Mouse (Mus musculus) gastrocnemius, adult 18-20 months (tissue): ENCODE measurements around the gene Fam25c. TPM values are rescaled to one million over a fixed set of nuclear protein-coding genes. Genes with fewer than 3 reads are reported as not detected.
A peak's percentile ranks its signal among the peaks of the same experiment; 100 is the strongest.
"Not testable (repeated sequence)": the region's sequence is repeated elsewhere in the genome, so short reads cannot be mapped to it uniquely, and the experiment has no call there.

Experiments
- DNase-seq: peaks from one replicate; pipeline ENCODE4 v3.0.0; 2021; ENCODE audit warnings: low spot score
- total RNA-seq, 2 experiments: library from RNA; stranded (reverse); gene quantifications; 2 replicates each; pipeline ENCODE4 v1.2.3; 2021

Gene Fam25c
- total RNA-seq, 2 experiments from 2014 or later: not detected

DNA sequence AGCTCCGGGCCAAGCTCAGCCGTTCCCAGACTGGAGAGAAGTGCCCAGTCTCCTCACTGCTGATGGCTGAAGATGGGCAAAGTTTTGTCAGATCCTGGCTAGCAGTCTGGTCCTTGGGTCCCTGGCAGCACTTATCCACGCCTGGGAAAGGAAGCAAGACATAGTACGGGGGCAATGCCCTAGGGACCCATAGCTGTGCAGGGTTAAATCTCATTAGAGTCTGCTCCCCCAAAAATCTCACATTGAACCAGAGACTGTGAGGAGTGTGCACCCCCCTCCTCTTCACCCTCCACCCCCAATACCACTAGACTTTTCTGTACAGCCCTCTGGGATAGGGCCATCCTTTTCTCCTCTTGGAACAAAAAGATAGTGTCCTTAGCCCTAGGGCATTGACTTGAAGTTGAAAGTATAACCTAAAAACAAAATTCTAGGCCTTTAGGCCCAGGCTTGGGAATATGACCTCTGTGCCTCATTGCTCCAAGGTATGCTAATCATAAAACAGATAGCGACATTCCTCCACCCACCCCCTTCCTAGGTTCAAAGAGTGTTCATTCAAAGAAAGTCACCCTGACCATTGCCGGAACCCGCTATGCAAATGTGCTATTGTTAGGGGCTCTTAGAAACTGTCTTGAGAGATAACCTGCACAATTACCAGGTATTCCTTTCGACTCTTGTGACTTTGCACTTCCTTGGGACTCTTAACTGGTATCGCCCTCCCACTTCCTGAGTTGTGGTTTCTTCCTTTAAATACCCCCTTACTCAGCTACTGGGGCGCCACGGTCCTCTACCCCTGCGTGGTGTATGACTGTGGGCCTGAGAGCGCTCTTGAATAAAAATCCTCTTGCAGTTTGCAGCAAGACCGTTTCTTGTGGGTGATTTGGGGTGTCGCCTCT lies 9.3 kb upstream of the Fam25c start:
- DNase-seq: not testable (repeated sequence)

DNA sequence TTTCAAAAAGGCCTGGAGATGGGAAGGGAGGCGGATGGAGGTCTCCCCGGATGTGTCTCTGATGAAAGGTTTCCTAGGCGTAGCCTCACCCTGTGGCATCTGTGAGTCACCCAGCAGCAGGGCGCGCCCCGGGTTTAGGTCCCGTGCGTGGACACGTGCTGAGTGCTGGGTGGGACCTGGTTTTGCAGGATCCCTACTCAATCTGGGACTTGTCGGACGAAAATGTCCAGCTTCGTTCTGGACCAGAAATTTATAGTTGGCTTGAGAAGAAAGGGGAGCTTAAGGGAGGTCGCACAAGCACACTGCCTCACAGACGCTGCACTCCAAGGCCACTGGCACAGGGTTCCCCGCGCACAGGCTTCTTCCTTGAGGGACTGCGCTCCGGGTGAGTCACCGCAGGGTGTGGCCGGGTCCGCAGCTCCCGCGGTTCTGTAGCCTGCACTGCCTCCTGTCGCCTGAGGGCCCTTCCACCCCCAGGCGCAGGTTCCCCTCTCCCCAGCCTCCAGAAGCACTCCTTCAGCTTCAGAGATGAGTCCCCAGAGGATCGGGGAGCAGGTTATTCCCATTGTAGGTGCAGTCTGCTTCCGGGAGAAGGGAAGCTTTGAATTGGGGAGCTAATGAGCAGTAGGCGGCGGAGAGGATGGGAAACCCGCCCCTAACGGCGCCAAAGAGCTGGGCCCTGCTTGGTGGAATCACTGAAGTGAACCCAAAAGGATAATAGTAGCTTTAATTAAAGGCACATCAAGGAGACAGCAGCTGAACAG lies 8.4 kb upstream of the Fam25c start:
- peak; percentile 79 for DNase-seq

- peak; percentile 73 for DNase-seq
These were observed 7.7 kb upstream of the Fam25c start for GRCm38 (mm10) chr14:34362726-34363445.

DNA sequence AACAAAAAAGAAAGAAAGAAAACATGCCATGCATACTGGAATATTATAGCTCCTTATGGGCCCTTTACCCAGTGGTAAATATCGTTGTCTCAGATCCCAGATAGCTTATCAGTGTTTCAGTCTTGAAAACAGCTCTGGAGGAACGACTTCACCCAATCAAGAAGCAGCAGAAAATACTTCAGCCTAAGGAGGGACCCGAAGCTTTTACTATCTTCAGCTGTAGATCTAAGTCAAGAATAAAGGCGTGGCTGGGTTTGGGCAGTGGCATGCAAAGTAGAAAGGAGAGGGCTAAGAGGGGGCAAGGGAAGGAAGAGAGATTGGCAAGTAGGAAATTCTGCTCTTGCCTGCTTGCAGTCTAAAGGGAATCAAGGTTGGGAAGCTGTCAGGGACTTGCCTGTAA lies 6.9 kb upstream of the Fam25c start:
- no peak for DNase-seq

- DNase-seq: no peak
These were observed 5.0 kb upstream of the Fam25c start for GRCm38 (mm10) chr14:34360251-34360650.

- no peak for DNase-seq
These were observed 4.5 kb upstream of the Fam25c start for GRCm38 (mm10) chr14:34359676-34360244.

- no peak for DNase-seq
These were observed 2.6 kb upstream of the Fam25c start for GRCm38 (mm10) chr14:34357671-34358455.

GRCm38 (mm10) chr14:34354456-34354855 lies 777 bp downstream of the Fam25c start:
- DNase-seq: no peak

DNA sequence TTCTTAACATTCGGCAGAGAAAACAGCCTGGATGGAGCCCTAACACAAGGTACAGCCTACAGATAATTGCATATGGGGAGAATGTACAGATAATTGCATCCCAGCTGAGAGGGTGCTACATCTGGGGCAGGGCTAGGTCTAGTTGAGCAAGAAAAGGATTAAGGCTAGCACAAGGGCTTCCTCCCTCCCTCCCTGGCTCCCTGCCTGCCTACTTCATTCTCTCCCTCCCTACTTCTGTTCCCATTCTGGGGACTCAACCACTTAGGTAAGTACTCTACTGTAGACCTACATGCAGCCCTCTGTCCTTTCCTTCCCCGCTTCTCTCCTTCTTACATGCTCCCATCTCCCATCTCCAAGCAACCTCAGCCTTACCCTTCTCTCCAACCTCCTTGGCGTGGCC lies 1.9 kb downstream of the Fam25c start:
- no peak for DNase-seq

- DNase-seq: no peak
These were observed 2.7 kb downstream of the Fam25c start for GRCm38 (mm10) chr14:34352523-34352922.

GRCm38 (mm10) chr14:34351660-34352059 lies 3.6 kb downstream of the Fam25c start:
- no peak for DNase-seq

- peak; percentile 20 for DNase-seq
These were observed 6.2 kb downstream of the Fam25c start for GRCm38 (mm10) chr14:34349007-34349406.

- no peak for DNase-seq
These were observed 6.9 kb downstream of the Fam25c start for GRCm38 (mm10) chr14:34348301-34348700.

GRCm38 (mm10) chr14:34347084-34347483 lies 8.1 kb downstream of the Fam25c start:
- DNase-seq: no peak

DNA sequence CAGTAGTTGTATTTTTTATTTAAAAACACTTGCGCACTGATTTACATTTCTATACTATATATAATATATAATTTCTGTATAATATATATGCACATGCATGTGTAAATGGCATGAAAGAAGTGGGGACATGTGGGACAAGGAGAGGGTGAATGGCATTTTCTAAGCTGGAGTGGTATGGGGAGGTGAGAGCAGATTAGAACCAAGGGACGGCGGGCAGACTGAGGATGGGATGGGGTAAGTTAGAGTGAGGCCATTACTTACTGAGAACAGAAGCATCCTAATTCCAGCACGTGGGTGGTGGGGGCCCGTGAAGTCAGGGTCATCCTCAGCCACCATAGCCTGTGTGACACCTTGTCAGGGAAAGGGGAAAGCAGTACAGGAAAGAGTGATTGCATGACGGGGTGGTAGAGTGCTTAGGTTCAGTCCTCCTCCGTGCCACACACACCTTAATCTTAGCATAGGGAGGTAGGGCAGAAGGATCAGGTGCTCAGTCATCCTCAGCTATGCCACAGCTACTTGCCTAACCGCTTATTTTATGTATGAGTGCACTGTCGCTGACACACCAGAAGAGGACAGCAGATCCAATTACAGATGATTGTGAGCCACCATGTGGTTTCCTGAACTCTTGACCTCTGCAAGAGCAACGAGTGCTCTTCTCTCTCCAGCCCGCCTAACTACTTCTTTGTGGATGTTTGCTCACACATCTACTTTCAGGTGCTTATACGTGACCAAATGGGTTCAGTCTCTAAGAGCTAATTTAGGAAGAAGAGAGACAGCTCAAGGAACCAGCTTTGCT lies 9.3 kb downstream of the Fam25c start:
- no peak for DNase-seq

DNA sequence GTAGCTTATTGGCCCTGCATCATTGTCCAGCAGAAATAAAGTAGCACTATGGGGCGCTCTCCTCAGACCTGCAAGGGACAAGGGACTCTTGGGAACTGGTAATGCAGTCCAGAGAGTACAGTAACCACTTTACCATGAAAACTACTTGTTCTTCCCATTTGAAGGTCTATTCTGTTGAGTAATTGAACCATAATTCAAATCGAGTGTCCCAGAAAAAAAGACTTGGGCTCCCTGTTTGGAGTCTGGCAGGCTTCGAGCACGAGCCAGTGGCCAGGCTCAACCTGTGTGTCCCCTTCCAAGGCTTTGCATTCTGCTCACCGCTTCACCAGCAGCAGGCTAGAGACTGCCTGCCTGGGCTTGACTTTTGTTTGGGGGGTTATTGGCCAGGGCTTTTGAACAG lies 10.9 kb downstream of the Fam25c start:
- DNase-seq: no peak

GRCm38 (mm10) chr14:34343078-34343477 lies 12.2 kb downstream of the Fam25c start:
- no peak for DNase-seq

DNA sequence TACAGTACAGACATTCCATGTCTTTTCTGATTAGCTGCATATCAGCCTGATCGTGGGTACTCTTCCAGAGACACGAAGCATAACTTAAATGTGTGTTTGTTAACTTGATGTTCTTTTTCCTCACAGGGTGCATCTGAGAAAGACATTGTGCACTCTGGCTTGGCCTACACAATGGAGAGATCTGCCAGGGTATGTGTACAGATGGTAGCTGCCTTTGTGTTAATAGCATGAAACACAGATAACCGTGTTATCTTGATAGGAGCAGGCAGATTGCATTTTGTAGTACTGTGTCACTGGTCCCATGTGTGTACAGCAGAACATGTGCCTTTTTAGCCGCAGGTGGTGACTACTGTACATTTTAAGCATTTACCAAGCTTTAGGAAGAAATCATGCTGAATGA lies 13.2 kb downstream of the Fam25c start:
- no peak for DNase-seq

- no peak for DNase-seq
These were observed 15.8 kb downstream of the Fam25c start for GRCm38 (mm10) chr14:34339446-34339845.

GRCm38 (mm10) chr14:34332476-34332875 lies 22.8 kb downstream of the Fam25c start:
- no peak for DNase-seq
